Mouse (Mus musculus): Measurements from ENCODE around the gene Nbeal2.
"Not testable (repeated sequence)": the region's sequence is repeated elsewhere in the genome, so short reads cannot be mapped to it uniquely, and the experiment has no call there.

Nbeal2 gene

DNA sequence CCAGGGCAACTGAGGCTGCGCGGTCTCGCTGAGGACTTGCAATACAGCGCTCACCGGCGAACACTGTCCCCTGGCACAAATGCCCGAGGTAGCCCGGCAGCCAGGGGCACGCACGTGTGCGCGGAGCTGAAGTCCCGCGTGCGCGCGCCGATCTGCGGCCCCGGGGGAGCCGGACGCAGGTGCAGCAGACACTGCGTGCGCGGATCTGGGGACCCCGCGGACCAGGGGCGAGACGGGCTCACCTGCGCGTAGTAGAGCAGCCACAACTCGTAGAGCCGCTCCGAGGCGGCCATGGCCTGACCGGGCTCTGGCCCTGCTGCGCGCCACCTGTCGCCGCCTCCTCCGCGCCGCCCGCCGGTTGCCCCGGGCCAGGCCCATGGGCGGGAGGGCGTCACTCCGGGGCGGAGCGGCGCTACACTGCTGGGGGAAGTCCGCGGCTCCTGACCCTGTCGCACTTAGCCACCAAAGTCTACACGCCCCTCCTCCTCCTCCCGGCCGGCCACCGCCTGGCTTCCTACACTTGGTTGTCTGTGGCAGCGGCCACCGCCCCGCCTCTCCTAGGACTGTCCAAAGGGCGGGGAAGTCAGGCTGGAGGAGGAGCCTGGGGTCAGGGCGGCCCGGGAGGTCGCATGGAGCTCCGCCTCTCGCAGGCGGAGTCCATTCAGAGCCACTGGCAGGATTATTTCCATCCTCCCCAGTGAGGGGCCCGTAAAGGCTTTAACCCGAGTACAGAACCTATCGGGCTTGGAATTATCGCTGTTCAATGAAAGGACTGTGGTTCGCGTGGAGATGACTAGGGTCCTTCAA is at the start of gene Nbeal2:
Gene Nbeal2, minus strand, starts transcription at position 507 of the 807 bp plus-strand sequence.
- DNase-seq = peak; percentile 99

GRCm38 (mm10) chr9:110702848-110703247 is 48.9 kb upstream of the Nbeal2 start:
- DNase-seq = no peak

- no peak for DNase-seq
Observed at GRCm38 (mm10) chr9:110701114-110702032, 47.4 kb upstream of the Nbeal2 start.

DNA sequence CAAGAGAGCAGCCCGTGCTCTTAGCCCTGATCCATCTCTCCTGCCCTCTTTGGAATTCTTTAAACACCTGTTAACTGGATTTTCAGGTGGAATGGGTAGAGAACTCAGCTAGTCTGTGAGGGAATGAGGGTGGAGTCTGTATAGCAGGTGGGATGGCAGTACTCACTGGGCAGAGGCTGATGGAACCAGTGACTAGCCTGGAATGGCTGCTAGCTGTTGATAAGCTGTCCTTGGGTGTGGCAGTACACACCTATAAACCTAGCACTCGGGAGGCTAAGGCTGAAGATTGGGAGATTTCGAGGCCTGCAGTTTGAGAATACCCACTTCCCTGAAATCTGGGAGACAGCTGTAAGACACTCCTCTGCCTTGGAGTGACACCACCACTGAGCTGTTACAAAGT is 45.6 kb upstream of the Nbeal2 start:
- DNase-seq = no peak

- no peak for DNase-seq
Observed at GRCm38 (mm10) chr9:110697465-110697864, 43.5 kb upstream of the Nbeal2 start.

DNA sequence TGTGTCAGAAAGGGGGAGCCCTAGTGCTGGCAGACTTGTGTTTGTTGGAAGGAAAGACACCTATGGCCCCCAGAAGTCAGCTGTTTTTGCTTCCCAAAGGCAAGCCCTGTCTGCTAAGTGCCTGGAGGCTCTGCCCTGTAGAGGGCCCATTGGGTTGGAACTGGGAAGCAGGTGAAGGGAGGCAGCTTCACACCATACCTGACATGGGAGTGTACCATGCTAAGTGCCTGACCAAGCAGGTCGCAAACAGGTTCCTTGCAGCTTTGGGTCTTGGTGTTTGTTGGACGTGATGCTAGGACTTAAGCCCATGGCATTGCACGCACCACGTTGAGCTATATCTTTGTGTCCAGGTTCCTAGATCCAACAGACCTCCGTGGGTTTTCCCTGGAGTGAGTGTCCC is 42.5 kb upstream of the Nbeal2 start:
- no peak for DNase-seq

DNA sequence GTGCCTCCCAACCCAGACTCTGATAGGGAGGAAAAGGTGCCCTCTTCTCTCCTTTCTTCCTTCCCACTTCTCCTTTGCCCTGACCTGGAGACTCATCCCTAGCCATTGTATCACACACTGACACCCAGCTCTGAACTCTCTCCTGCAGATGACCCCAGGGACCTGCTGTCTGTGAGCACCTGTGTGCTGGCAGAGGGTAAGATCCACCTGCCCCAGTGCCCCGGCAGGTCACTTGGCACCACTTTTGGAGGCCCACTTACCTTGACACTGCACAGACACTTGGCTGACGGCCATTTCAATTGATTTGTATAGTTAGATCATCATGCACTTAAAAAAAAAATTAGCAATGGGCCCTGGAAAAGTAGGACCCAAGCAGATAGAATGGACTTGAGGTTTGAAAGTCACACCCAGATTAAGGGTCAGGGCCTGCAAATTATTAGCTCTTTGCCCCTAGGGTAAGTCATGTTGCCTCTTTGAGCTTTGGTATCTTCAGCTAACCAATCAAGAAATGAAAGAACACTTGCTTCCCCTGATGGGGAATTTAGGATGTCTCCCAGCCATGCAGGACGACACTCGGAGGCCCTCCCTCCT is 41.3 kb upstream of the Nbeal2 start:
- no peak for DNase-seq

GRCm38 (mm10) chr9:110689261-110689779 is 35.4 kb upstream of the Nbeal2 start:
- peak; percentile 93 for DNase-seq

DNA sequence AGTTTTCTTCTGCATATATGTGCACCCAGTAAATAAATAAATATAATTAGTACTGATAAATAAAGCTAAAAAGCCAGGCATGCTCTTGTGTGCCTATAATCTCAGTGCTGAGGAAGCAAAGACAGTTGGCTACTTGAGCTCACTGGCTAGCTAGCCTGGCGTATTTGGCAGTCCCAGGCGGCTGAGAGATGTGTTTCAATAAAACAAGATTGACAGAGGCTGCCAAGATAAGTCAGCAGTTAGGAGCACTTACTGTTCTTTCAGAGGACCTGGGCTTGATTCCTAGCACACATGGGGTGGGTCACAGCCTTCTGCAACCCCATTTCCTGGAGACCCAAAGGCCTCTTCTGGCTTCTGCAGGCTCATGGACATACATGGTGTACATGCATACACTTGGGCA is 33.9 kb upstream of the Nbeal2 start:
- no peak for DNase-seq

DNA sequence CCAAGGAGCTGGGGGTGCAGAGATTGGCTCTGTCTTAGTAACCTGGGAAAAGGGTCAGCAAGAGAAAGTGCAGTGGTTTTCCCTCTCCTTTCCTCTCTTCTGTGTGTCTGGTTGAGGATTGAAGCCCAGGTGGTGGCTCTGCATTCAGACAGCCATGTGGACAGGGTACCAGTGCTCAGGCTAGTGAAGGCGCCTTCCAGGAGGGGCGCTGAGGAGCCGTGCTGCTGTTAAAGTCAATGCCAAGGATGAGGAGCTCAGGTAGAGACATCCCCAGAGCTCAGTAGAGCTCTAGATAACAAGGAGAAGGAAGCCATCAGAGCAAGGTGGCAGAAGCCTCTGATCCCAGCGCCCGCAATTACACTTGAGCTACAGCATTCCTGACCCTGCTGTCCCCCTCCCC is 33.1 kb upstream of the Nbeal2 start:
- DNase-seq = no peak

DNA sequence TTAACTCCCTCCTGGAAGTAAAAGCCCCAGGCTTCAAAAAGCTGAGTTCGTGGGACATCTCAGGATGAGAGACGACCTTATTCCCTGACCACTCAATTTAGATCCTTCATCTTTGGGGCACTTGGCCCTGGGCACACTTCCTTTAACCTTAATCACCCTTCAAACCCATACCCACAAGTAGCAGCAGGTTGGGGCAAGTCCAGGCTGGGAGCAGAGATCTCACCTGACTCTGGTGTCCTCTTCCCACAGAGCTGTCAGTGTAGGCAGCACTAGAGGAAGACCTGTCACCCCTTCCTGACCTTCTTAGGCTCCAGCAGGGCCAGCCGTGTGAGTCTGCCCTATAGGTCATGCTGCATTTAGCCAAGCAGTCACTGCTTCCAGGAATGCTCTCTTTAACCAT is 32.5 kb upstream of the Nbeal2 start:
- DNase-seq = no peak

DNA sequence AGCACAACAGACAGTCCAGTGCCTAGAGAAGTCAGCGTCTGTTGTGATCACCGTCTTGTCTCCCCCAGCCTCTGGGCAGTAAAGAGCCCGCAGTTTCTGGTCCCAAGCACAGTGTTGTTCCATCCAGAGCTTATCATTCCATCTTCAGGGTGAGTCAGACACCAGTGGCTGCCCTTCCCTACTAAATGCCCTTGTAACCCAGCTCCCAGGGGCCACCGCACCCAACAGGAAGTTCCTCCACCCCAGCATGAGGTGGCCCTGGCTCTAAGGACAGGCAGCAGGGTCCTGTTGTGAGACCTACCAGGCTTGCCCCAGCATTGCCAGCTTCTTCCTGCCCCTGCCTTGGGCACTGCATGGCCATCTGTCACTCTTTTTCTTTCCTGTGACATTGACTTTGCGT is 31.6 kb upstream of the Nbeal2 start:
- no peak for DNase-seq

DNA sequence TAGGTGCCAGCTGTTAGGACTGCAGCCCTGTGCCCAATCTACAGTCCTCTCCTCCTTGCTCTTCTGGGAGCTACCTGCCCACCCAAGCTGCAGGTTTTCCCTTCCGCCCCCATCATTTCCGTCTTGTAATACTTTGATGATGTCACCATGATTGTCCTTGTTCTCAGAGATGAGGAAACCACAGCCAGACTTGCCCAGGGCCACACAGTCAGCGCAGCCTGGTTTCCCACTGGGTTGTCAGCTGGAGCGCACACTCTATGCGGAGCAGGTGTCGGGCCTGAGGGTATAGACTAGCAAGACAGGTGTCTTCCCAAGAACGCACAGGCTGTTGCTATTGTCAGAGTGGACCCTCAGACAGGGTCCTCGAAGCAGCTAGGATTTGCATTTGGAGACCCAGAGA is 31.2 kb upstream of the Nbeal2 start:
- no peak for DNase-seq

DNA sequence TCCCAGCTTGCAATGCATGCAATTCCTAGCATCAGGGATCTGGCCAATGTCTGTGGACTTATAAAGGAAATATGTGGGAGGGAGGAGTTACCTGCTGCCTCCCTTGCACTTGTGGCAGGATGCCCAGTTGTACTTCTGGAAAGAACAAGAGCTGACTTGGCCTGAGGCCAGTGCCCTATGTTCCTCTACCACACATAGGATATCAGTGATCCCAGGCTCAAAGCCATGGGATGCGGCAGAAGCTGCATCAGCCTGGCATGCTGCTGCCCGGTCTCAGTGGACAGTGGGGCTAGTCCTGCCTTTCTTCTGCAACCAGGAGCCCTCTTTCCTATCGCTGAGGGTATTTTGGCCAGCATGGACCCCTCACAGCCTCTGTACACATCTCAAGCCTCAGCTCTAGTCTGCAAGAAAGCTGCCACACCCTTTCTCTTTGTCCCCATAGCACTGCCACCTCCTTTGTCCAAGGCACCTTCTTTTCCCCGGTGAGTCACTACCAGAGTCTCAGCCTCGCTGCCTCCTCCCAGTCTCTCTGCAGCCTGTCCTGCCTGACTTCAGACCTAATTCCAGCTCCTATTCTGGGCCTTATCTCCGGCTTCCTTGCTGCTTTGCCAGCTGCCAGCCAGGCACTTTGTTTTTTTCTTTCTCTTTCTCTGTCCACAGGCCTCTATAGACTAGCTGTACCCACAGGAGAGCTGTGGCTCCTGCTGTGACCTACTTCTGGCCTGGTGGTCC is 30.3 kb upstream of the Nbeal2 start:
- peak; percentile 95 for DNase-seq

GRCm38 (mm10) chr9:110683574-110684099 is 29.7 kb upstream of the Nbeal2 start:
- peak; percentile 89 for DNase-seq

DNA sequence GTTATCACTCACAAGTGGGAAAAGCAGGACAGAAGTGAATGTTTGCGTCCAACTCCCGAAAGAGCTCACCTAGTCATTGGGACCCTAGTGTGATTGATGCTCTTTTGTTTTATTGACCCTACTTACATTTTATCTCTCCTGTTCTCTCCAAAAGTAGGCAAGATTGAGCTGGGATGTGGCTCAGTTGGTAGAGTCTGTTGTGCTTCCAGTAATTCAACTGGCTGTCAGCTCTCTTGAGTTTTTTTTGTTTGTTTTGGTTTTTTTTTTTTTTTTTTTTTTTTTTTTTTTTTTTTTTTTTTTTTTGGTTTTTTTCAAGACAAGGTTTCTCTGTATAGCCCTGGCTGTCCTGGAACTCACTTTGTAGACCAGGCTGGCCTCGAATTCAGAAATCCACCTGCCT is 28.7 kb upstream of the Nbeal2 start:
- not testable (repeated sequence) for DNase-seq

- DNase-seq = no peak
Observed at GRCm38 (mm10) chr9:110682255-110682654, 28.3 kb upstream of the Nbeal2 start.

DNA sequence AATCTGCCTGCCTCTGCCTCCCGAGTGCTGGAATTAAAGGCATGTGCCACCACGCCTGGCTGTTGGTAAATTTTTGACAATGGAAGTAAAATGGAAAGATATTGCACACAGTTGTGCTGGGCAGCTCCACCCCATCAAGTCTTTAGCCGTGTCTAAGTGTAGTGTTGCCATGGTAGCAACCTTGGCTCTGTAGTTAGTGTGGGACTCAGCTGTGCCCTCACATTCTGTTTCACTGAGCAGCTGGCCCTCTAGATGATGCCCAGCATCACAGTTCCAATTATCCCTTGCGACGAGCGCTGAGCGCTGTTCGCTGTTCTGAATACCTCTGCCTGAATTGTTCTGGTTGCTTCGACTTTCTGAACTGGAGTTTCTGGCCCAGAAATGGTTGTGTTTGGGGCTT is 27.9 kb upstream of the Nbeal2 start:
- DNase-seq = no peak

DNA sequence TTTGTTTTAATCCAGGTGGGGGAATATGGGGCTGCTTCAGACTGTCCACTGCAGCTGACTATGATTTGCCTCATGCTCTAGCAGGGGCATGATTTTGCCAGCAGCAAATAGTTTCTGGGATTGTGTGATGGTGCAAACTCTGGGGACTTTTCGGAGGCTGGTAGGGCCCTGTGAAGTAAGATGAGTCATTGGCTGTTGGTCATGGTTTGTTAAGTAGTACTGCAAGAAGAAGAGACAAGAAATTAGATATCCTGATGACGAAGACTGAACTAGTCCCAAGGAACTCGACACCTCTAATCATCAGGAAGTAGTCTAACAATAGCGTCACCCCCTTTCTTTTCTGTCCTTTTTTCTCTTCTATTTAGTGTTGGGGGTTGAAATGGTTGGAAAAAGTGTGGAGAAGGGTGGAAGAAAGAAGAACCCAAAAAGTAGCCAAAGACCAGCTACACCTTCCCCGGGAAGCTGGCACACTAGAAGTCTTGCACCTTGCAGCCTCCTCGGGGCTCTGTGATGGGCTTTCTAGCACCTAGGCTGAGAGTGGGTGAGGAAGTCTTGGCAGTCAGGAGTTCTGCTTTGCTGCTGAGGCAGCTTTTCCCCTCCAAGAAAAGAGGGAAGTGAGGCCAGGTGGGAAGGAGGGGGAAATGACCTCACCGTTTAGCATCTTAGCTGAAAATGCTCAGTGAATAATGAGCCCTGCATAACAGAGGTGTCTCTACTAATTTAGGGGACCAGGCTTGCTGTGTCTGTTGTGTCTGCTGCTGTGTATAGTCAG is 27.0 kb upstream of the Nbeal2 start:
- DNase-seq = no peak

GRCm38 (mm10) chr9:110678886-110679285 is 24.9 kb upstream of the Nbeal2 start:
- DNase-seq = no peak

GRCm38 (mm10) chr9:110676492-110676911 is 22.5 kb upstream of the Nbeal2 start:
- DNase-seq = no peak
